Mouse (Mus musculus): ENCODE results near the gene Fars2. TPM values are rescaled to one million over a fixed set of nuclear protein-coding genes. Genes with fewer than 3 reads are reported as not detected.

Fars2 gene
- polyA plus RNA-seq, 1 experiment from 2014 or later: 37.9 TPM

DNA sequence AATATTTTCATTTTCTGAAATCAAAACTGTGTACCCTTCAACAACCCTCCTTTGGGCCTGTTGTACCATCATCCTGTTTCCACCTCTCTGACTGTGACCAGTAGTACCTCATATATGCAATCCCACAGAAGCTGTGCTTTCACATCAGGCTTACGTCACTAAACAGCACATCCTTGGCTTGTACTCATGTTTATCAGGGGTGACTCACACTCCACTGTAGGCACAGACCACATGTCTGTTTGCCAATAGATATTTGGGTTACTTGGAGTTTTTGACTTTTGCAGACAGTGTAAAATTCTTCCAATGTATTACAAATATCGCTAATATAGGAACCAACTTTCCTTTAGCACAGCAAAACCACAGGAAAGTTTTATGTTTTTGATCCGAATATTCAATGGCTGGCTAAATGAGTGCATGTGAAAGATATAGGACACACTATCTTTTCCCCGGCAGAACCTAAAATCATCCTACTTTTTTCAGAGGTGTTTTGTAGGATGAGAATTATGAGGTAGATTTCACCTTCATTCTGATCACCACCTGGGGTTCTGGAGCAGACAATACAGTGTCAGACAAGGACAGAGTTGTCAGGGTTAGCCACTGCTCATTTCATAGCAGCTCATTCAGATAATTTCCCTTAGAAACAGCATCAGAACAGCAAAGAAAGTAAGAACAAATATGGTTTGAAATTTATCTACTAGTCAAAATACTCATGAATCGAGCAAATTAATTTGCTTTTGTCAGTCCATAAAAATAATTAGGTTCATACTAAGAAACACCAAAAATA lies 30.4 kb upstream of the Fars2 start:
- Histone ChIP-seq H3K4me1 (ENCODE audit: insufficient read depth) (peaks cover 9% of the 10 kb centered on the region), H3K27ac (ENCODE audit: low read depth) (peak overlapping the region; percentile 80), H3K4me2 (ENCODE audit: low read depth, low read length) (peak overlapping the region; percentile 54), H3K9ac (replicated peaks) (no peak overlapping the region; the same call in 1 of the 2 replicates), H3K4me3 (ENCODE audit: low read depth, low read length) (no peak overlapping the region), H3K27me3 (ENCODE audit: insufficient read depth, low read length) (no peaks in the 10 kb centered on the region), H3K9me3 (ENCODE audit: low read length) (no peaks in the 10 kb centered on the region), H3K36me3 (replicated peaks; ENCODE audit: insufficient read depth, low read length) (peaks cover 8% of the 10 kb centered on the region; the same call in 1 of the 2 replicates)
- ATAC-seq (peak; percentile 99), DNase-seq (peak; percentile 24)
- WGBS (ENCODE audit: insufficient replicate concordance): 58% methylated on average over 5 of the region's 5 CpGs
- TF ChIP-seq EP300 (IDR thresholded peaks at IDR 0.05; ENCODE audit: low read depth): peak; percentile 96
- no peak for TF ChIP-seq CTCF (IDR thresholded peaks at IDR 0.05; ENCODE audit: low read depth)

DNA sequence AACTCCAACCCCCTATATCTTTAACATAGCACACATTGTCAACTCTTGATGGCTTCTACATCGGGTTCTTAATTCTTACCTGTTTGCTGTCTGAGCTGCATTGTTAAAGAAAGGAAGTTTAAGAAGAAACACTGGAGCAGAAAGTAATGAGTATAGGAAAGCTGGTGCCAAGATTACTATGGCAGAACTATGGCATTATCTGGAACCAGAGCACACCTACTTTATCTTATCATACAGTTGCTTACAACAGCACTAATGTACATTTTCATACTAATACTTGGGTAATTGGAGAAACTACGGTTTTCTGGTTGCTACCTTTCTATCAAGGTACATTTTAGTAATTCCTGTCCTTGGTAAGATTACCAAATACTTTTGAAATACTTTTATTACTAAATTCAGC lies 29.8 kb upstream of the Fars2 start:
- ATAC-seq: no peak
- WGBS (ENCODE audit: insufficient replicate concordance): 57% methylated on average over 2 of the region's 2 CpGs
- Histone ChIP-seq H3K4me1 (ENCODE audit: insufficient read depth) (peaks cover 9% of the 10 kb centered on the region), H3K27ac (ENCODE audit: low read depth) (peak overlapping the region; percentile 80; the same call in 1 of the 2 replicates), H3K4me3 (ENCODE audit: low read depth, low read length) (no peak overlapping the region), H3K9me3 (ENCODE audit: low read length) (no peaks in the 10 kb centered on the region), H3K36me3 (replicated peaks; ENCODE audit: insufficient read depth, low read length) (peaks cover 8% of the 10 kb centered on the region), H3K4me2 (ENCODE audit: low read depth, low read length) (peak overlapping the region; percentile 54), H3K9ac (replicated peaks) (no peak overlapping the region), H3K27me3 (ENCODE audit: insufficient read depth, low read length) (no peaks in the 10 kb centered on the region)
- no peak for TF ChIP-seq CTCF (IDR thresholded peaks at IDR 0.05; ENCODE audit: low read depth)
- TF ChIP-seq EP300 (IDR thresholded peaks at IDR 0.05; ENCODE audit: low read depth): peak; percentile 77
- DNase-seq: no peak

DNA sequence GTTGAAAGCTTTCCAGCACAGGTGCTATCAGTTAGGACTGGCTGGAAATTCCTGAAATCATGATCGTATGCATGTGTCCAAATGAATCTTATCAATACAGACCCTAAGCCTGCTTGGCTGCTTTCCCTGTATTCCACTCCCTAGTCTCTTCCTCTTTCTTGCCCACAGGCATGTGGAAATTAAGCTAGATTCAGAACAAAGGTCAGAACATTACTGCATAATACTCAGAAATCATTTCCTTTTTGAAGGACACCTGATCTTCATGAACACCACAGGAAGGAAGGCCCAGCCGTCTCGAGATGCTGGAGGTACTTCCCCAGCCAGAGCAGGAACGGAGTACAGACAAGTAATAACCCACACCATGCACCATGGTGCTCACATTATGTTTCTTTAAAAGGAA lies 29.0 kb upstream of the Fars2 start:
- H3K27me3 ChIP-seq (ENCODE audit: insufficient read depth, low read length): no peaks in the 10 kb centered on the region
- H3K27ac ChIP-seq (ENCODE audit: low read depth): no peak overlapping the region
- no peak overlapping the region for H3K4me3 ChIP-seq (ENCODE audit: low read depth, low read length)
- DNase-seq (no peak), ATAC-seq (no peak)
- no peaks in the 10 kb centered on the region for H3K9me3 ChIP-seq (ENCODE audit: low read length)
- 44% methylated on average over 4 of the region's 4 CpGs for WGBS (ENCODE audit: insufficient replicate concordance)
- no peak overlapping the region for H3K9ac ChIP-seq (replicated peaks)
- no peak for TF ChIP-seq EP300 (IDR thresholded peaks at IDR 0.05; ENCODE audit: low read depth)
- H3K4me1 ChIP-seq (ENCODE audit: insufficient read depth): peaks cover 9% of the 10 kb centered on the region
- no peak overlapping the region for H3K4me2 ChIP-seq (ENCODE audit: low read depth, low read length)
- H3K36me3 ChIP-seq (replicated peaks; ENCODE audit: insufficient read depth, low read length): peaks cover 8% of the 10 kb centered on the region

DNA sequence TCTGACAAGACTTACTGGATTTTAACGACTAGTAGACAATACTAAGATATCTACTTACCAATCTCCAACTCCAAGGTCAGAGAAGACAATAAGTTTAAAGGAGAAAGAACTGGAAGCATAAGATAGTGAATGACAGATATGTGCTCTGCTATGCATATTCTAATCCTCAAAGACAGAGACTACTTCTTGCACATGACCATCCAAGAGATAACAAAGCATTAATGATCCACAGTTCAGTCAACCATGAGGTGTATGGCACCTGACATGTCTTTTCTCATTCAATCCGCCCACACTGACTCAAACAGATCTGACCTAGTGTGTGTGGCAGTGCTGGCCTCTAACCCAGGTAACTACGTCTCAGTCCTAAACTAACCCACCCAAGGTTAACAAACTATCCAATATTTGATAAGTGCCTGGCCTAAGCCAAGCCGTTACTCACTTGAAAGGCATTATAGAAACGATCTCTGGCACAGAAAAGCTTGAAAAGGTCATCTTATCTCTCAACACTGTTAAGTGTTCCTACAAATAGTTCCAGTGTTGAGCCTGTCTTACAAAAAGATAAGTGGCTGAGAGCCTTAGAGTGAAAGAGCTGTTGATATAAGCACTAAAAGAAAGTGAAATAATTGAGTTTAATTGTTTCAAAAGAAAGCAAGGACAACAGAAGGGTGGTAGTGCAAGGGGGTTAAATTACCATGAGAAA lies 20.4 kb upstream of the Fars2 start:
- Histone ChIP-seq H3K4me3 (ENCODE audit: low read depth, low read length) (no peak overlapping the region), H3K9me3 (ENCODE audit: low read length) (no peaks in the 10 kb centered on the region), H3K9ac (replicated peaks) (no peak overlapping the region), H3K36me3 (replicated peaks; ENCODE audit: insufficient read depth, low read length) (no peaks in the 10 kb centered on the region; the same call in 1 of the 2 replicates), H3K27me3 (ENCODE audit: insufficient read depth, low read length) (no peaks in the 10 kb centered on the region), H3K4me1 (ENCODE audit: insufficient read depth) (0 out of 2 replicates have a peak, but pooled peaks cover 3% of the 10 kb centered on the region), H3K27ac (ENCODE audit: low read depth) (0 out of 2 replicates have a peak overlapping the region, but pooled peaks have one; percentile 32), H3K4me2 (ENCODE audit: low read depth, low read length) (peak overlapping the region; percentile 15; the same call in 1 of the 2 replicates)
- DNase-seq: no peak
- 0 out of 2 replicates have a peak, but pooled peaks have one; percentile 27 for ATAC-seq
- TF ChIP-seq EP300 (IDR thresholded peaks at IDR 0.05; ENCODE audit: low read depth) (peak; percentile 78), CTCF (IDR thresholded peaks at IDR 0.05; ENCODE audit: low read depth) (no peak)
- 45% methylated on average over 5 of the region's 5 CpGs for WGBS (ENCODE audit: insufficient replicate concordance)

DNA sequence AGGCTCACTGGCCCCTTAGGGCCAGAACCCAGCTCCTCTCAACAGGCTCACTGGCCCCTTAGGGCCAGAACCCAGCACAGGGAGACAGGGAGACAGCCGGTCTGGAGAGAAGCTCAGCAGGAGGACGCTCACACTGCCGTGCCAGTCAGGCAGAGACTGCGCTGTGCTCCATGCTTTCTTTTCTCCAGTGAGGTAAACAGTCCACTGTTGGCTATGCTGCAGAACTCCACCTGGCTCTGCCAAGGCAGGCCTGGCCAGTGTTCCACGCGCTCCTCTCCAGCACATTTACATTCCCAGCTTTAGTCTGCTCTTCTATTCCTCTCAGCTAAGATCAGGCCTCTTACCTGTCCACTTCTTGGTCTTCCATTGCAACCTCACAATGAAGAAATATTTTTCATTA lies 11.6 kb upstream of the Fars2 start:
- Histone ChIP-seq H3K4me2 (ENCODE audit: low read depth, low read length) (no peak overlapping the region), H3K9me3 (ENCODE audit: low read length) (no peaks in the 10 kb centered on the region), H3K4me3 (ENCODE audit: low read depth, low read length) (no peak overlapping the region), H3K9ac (replicated peaks) (no peak overlapping the region), H3K27me3 (ENCODE audit: insufficient read depth, low read length) (no peaks in the 10 kb centered on the region), H3K36me3 (replicated peaks; ENCODE audit: insufficient read depth, low read length) (no peaks in the 10 kb centered on the region), H3K27ac (ENCODE audit: low read depth) (no peak overlapping the region), H3K4me1 (ENCODE audit: insufficient read depth) (peaks cover 3% of the 10 kb centered on the region)
- WGBS (ENCODE audit: insufficient replicate concordance): 94% methylated on average over 6 of the region's 6 CpGs
- ATAC-seq: no peak
- DNase-seq: no peak
- no peak for TF ChIP-seq EP300 (IDR thresholded peaks at IDR 0.05; ENCODE audit: low read depth)
- TF ChIP-seq CTCF (IDR thresholded peaks at IDR 0.05; ENCODE audit: low read depth): no peak

DNA sequence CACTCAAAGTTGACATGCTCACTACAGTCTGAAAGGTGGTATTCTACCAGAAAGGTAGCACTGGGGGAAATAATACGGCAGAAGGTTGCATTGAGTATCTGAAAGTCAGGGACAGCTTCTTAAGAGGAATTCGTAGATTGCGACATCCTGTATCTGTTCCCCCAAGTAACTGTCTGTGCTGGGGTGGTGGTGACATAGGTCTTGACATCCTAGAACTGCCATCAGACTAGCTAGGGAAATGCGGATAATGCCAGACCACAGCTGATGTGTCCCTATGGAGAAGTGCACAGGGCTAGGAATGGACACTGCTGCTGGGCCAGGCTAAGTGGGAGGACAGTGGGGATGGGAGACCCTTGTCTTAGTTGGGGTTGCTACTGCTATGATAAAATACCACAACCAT lies 8.7 kb upstream of the Fars2 start:
- H3K27ac ChIP-seq (ENCODE audit: low read depth): no peak overlapping the region
- no peaks in the 10 kb centered on the region for H3K9me3 ChIP-seq (ENCODE audit: low read length)
- no peak overlapping the region for H3K9ac ChIP-seq (replicated peaks)
- 78% methylated on average over 4 of the region's 4 CpGs for WGBS (ENCODE audit: insufficient replicate concordance)
- no peak for TF ChIP-seq EP300 (IDR thresholded peaks at IDR 0.05; ENCODE audit: low read depth)
- no peak for TF ChIP-seq CTCF (IDR thresholded peaks at IDR 0.05; ENCODE audit: low read depth)
- H3K4me3 ChIP-seq (ENCODE audit: low read depth, low read length): no peak overlapping the region
- no peaks in the 10 kb centered on the region for H3K27me3 ChIP-seq (ENCODE audit: insufficient read depth, low read length)
- no peaks in the 10 kb centered on the region for H3K36me3 ChIP-seq (replicated peaks; ENCODE audit: insufficient read depth, low read length)
- no peak overlapping the region for H3K4me2 ChIP-seq (ENCODE audit: low read depth, low read length)
- DNase-seq: no peak
- H3K4me1 ChIP-seq (ENCODE audit: insufficient read depth): no peaks in the 10 kb centered on the region
- ATAC-seq: no peak

Data from liver, postnatal 0 days (tissue).